Mouse (Mus musculus): Measurements from ENCODE around the gene Rabep2.

DNA sequence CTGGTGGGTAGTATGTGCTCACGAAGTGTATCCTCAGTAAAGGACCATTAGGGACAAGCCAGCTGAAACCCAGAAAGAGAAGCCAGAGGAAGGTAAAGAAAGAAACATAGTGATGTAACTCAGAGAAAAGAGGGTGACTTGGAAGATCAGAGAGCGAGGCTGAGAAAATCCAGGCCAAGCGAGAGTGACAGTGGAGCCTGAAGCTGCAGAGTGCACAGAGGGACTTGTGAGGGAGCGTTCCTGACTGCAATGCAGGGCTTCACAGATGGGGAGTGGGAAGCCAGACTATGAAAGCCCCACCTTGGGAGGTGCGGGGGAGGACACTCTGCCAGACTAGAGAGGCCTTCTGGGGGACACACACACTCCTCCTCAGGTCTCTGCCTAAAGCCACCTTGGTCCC is 29.7 kb downstream of the Rabep2 start:
- TF ChIP-seq POLR2A (IDR thresholded peaks at IDR 0.05; ENCODE audit: low read depth, low read length) (no peak), CTCF (IDR thresholded peaks at IDR 0.05; ENCODE audit: borderline replicate concordance, insufficient read depth, low read length) (no peak)

Data from embryonic fibroblast, embryonic 13.5 days (primary cell).